Mouse (Mus musculus) heart, adult 9 months (tissue): ENCODE results near the gene Gria1.

ENCODE experiments used
- DNase-seq, 2 experiments: peaks; one replicate each; pipeline ENCODE4 v3.0.0; 2022; ENCODE audit warnings: low spot score in 2 of 2

The Gria1 gene

GRCm38 (mm10) chr11:57062441-57062840 lies 51.3 kb downstream of the Gria1 start:
- no peak for DNase-seq

- no peak for DNase-seq
Observed at GRCm38 (mm10) chr11:57070196-57070901, 59.2 kb downstream of the Gria1 start.

- no peak for DNase-seq
Observed at GRCm38 (mm10) chr11:57072171-57072570, 61.0 kb downstream of the Gria1 start.

- no peak for DNase-seq
Observed at GRCm38 (mm10) chr11:57079423-57079822, 68.2 kb downstream of the Gria1 start.

GRCm38 (mm10) chr11:57089527-57089926 lies 78.3 kb downstream of the Gria1 start:
- DNase-seq: peak; percentile 7 to 11

- no peak for DNase-seq
Observed at GRCm38 (mm10) chr11:57090705-57091104, 79.5 kb downstream of the Gria1 start.

GRCm38 (mm10) chr11:57091276-57091914 lies 80.2 kb downstream of the Gria1 start:
- no peak for DNase-seq

GRCm38 (mm10) chr11:57100491-57100890 lies 89.3 kb downstream of the Gria1 start:
- no peak for DNase-seq

- no peak for DNase-seq
Observed at GRCm38 (mm10) chr11:57103751-57104254, 92.6 kb downstream of the Gria1 start.

- DNase-seq: no peak
Observed at GRCm38 (mm10) chr11:57105683-57106082, 94.5 kb downstream of the Gria1 start.

GRCm38 (mm10) chr11:57112386-57112785 lies 101.2 kb downstream of the Gria1 start:
- peak in 1 of 2 experiments; percentile 11 for DNase-seq

GRCm38 (mm10) chr11:57114410-57114809 lies 103.2 kb downstream of the Gria1 start:
- DNase-seq: no peak

- no peak for DNase-seq
Observed at GRCm38 (mm10) chr11:57127066-57127465, 115.9 kb downstream of the Gria1 start.

- no peak for DNase-seq
Observed at GRCm38 (mm10) chr11:57140162-57140780, 129.1 kb downstream of the Gria1 start.

- no peak for DNase-seq
Observed at GRCm38 (mm10) chr11:57143681-57144080, 132.5 kb downstream of the Gria1 start.

- DNase-seq: no peak
Observed at GRCm38 (mm10) chr11:57145192-57145591, 134.0 kb downstream of the Gria1 start.

- DNase-seq: no peak
Observed at GRCm38 (mm10) chr11:57145704-57146103, 134.5 kb downstream of the Gria1 start.

- no peak for DNase-seq
Observed at GRCm38 (mm10) chr11:57151674-57152073, 140.5 kb downstream of the Gria1 start.

- no peak for DNase-seq
Observed at GRCm38 (mm10) chr11:57154998-57155397, 143.8 kb downstream of the Gria1 start.

GRCm38 (mm10) chr11:57159412-57159811 lies 148.2 kb downstream of the Gria1 start:
- no peak for DNase-seq

- DNase-seq: no peak
Observed at GRCm38 (mm10) chr11:57160076-57160475, 148.9 kb downstream of the Gria1 start.

- DNase-seq: no peak
Observed at GRCm38 (mm10) chr11:57162931-57163330, 151.7 kb downstream of the Gria1 start.

GRCm38 (mm10) chr11:57170058-57170457 lies 158.9 kb downstream of the Gria1 start:
- DNase-seq: no peak
